Mouse (Mus musculus) erythroblast, embryonic 14.5 days (primary cell): ENCODE measurements around the gene Ddx50. TPM values are rescaled to one million over a fixed set of nuclear protein-coding genes. Genes with fewer than 3 reads are reported as not detected.
"Not testable (repeated sequence)": the region's sequence is repeated elsewhere in the genome, so short reads cannot be mapped to it uniquely, and the experiment has no call there.

ENCODE experiments used
- H3K27me3 ChIP-seq: 2 replicates; pipeline ENCODE4 v1.6.1; 2012; ENCODE audit warnings: inconsistent platforms; ENCODE audit not compliant: control insufficient read depth
- H3K36me3 ChIP-seq: 2 replicates; pipeline ENCODE4 v1.6.1; 2012; ENCODE audit warnings: mild to moderate bottlenecking, inconsistent platforms; ENCODE audit not compliant: control insufficient read depth
- H3K4me1 ChIP-seq: 2 replicates; pipeline ENCODE4 v1.6.1; 2012; ENCODE audit warnings: inconsistent platforms; ENCODE audit not compliant: control insufficient read depth
- H3K4me3 ChIP-seq: replicated peaks from 2 replicates; pipeline ENCODE3; 2012; ENCODE audit warnings: moderate library complexity, mild to moderate bottlenecking, inconsistent platforms
- H3K9me3 ChIP-seq: 2 replicates; pipeline ENCODE4 v1.6.1; 2012; ENCODE audit warnings: low read length, inconsistent platforms, mixed read lengths; ENCODE audit not compliant: control insufficient read depth
- GATA1 ChIP-seq: IDR thresholded peaks from 2 replicates; pipeline ENCODE4 v1.6.1; 2012; ENCODE audit warnings: low read length, inconsistent platforms, mixed read lengths
- TAL1 ChIP-seq: IDR thresholded peaks from 3 replicates; pipeline ENCODE4 v1.6.1; 2012; ENCODE audit warnings: low read length, inconsistent platforms, mixed read lengths
- polyA plus RNA-seq: library from polyadenylated mRNA; stranded (reverse); fragments of >175 nt; gene quantifications from 2 replicates; pipeline ENCODE4 v1.2.3, GENCODE M21; 2012

The Ddx50 gene
- polyA plus RNA-seq, 1 experiment = 5.6 TPM

GRCm38 (mm10) chr10:62603233-62604030 lies 47.6 kb downstream of the Ddx50 start:
- no peak for TF ChIP-seq TAL1
- no peak for TF ChIP-seq GATA1
- Histone ChIP-seq H3K27me3 (no peaks in the 10 kb centered on the region), H3K36me3 (peaks cover 10% of the 10 kb centered on the region), H3K4me3 (peak overlapping the region; percentile 95), H3K4me1 (peaks cover 39% of the 10 kb centered on the region), H3K9me3 (no peaks in the 10 kb centered on the region)

GRCm38 (mm10) chr10:62602177-62603040 lies 48.6 kb downstream of the Ddx50 start, which contains the start of gene Ddx21:
Gene Ddx21 (minus strand): TSS chr10:62602281.
- Histone ChIP-seq H3K4me1 (peaks cover 47% of the 10 kb centered on the region), H3K4me3 (peak within 1 kb of the TSS; percentile 95), H3K36me3 (peaks cover 20% of the 10 kb centered on the region), H3K9me3 (no peaks in the 10 kb centered on the region), H3K27me3 (no peaks in the 10 kb centered on the region)
- no peak for TF ChIP-seq GATA1
- no peak for TF ChIP-seq TAL1

- no peak for TF ChIP-seq GATA1
- TF ChIP-seq TAL1 = no peak
- Histone ChIP-seq H3K4me1 (peaks cover 50% of the 10 kb centered on the region), H3K27me3 (no peaks in the 10 kb centered on the region), H3K4me3 (peak overlapping the region; percentile 95), H3K9me3 (no peaks in the 10 kb centered on the region), H3K36me3 (peaks cover 26% of the 10 kb centered on the region)
Observed at GRCm38 (mm10) chr10:62601833-62602176, 49.2 kb downstream of the Ddx50 start.

GRCm38 (mm10) chr10:62601053-62601791 lies 49.8 kb downstream of the Ddx50 start:
- H3K36me3 ChIP-seq = peaks cover 29% of the 10 kb centered on the region
- H3K4me3 ChIP-seq = peak overlapping the region; percentile 95
- TF ChIP-seq TAL1 = no peak
- no peak for TF ChIP-seq GATA1
- H3K4me1 ChIP-seq = peaks cover 51% of the 10 kb centered on the region
- no peaks in the 10 kb centered on the region for H3K9me3 ChIP-seq
- H3K27me3 ChIP-seq = no peaks in the 10 kb centered on the region

- TF ChIP-seq TAL1 (no peak), GATA1 (no peak)
- peaks cover 51% of the 10 kb centered on the region for H3K4me1 ChIP-seq
- peak overlapping the region; percentile 30 for H3K4me3 ChIP-seq
- peaks cover 40% of the 10 kb centered on the region for H3K36me3 ChIP-seq
- H3K27me3 ChIP-seq = no peaks in the 10 kb centered on the region
- H3K9me3 ChIP-seq = no peaks in the 10 kb centered on the region
Observed at GRCm38 (mm10) chr10:62600056-62600455, 51.0 kb downstream of the Ddx50 start.

- H3K27me3 ChIP-seq, H3K4me3 ChIP-seq, H3K9me3 ChIP-seq: not testable (repeated sequence)
- peaks cover 48% of the 10 kb centered on the region for H3K36me3 ChIP-seq
- peaks cover 51% of the 10 kb centered on the region for H3K4me1 ChIP-seq
Observed at GRCm38 (mm10) chr10:62599311-62599710, 51.7 kb downstream of the Ddx50 start.

GRCm38 (mm10) chr10:62592496-62592895 lies 58.5 kb downstream of the Ddx50 start:
- Histone ChIP-seq H3K4me1 (peaks cover 10% of the 10 kb centered on the region), H3K36me3 (peaks cover 96% of the 10 kb centered on the region), H3K27me3 (no peaks in the 10 kb centered on the region), H3K4me3 (no peak overlapping the region), H3K9me3 (no peaks in the 10 kb centered on the region)
- no peak for TF ChIP-seq TAL1
- no peak for TF ChIP-seq GATA1

- Histone ChIP-seq H3K9me3 (no peaks in the 10 kb centered on the region), H3K4me1 (peaks cover 6% of the 10 kb centered on the region)
- TF ChIP-seq TAL1 (peak; percentile 47; the same call in 2 of the 3 replicates), GATA1 (no peak)
Observed at GRCm38 (mm10) chr10:62590200-62590599, 60.8 kb downstream of the Ddx50 start.

More at GRCm38 (mm10) chr10:62590200-62590599, 60.8 kb downstream of the Ddx50 start:
- no peaks in the 10 kb centered on the region for H3K27me3 ChIP-seq
- peaks cover 99% of the 10 kb centered on the region for H3K36me3 ChIP-seq
- H3K4me3 ChIP-seq = no peak overlapping the region
